Mouse (Mus musculus) forebrain, embryonic 11.5 days (tissue): ENCODE measurements at regions not wholly inside any gene's neighbourhood (a gene's known extent, or its start where the extent isn't known, plus 50 kb on each side); places are given as distances from the start of the nearest gene placed in this dataset.

Source experiments
- ATAC-seq: fragments of 200-750 bp; cut with Nextera tagmentation; replicated peaks from 2 replicates; pipeline ENCODE4 v1.8.0; 2017; ENCODE audit warnings: moderate TSS enrichment; ENCODE audit not compliant: low FRiP score
- DNase-seq: peaks from one replicate; pipeline ENCODE4 v3.0.0-alpha.2; 2017; ENCODE audit warnings: low spot score
- H3K27ac ChIP-seq: fragments of 300-500 bp; sonication (generic); 2 replicates; pipeline ENCODE4 v1.5.1; 2014; ENCODE audit warnings: low read depth, low read length
- H3K27me3 ChIP-seq: fragments of 300-500 bp; sonication (generic); 2 replicates; pipeline ENCODE4 v1.6.1; 2014; ENCODE audit warnings: mild to moderate bottlenecking, low read length, mixed read lengths; ENCODE audit not compliant: control insufficient read depth, insufficient read depth
- H3K36me3 ChIP-seq: fragments of 300-500 bp; sonication (generic); 2 replicates; pipeline ENCODE4 v1.6.1; 2014; ENCODE audit warnings: mild to moderate bottlenecking, low read length, moderate library complexity, mixed read lengths; ENCODE audit not compliant: control insufficient read depth, insufficient read depth
- H3K4me1 ChIP-seq: fragments of 300-500 bp; sonication (generic); replicated peaks from 2 replicates; pipeline ENCODE4 v1.6.1; 2014; ENCODE audit warnings: low read length, mixed read lengths; ENCODE audit not compliant: control insufficient read depth, insufficient read depth
- H3K4me2 ChIP-seq: fragments of 300-500 bp; sonication (generic); 2 replicates; pipeline ENCODE4 v1.6.1; 2014; ENCODE audit warnings: low read depth, mild to moderate bottlenecking, low read length, moderate library complexity, mixed read lengths; ENCODE audit not compliant: severe bottlenecking
- H3K4me3 ChIP-seq: fragments of 300-500 bp; sonication (generic); 2 replicates; pipeline ENCODE4 v1.5.1; 2014; ENCODE audit warnings: low read depth, low read length
- H3K9ac ChIP-seq: fragments of 300-500 bp; sonication (generic); 2 replicates; pipeline ENCODE4 v1.6.1; 2014; ENCODE audit warnings: low read length
- H3K9me3 ChIP-seq: fragments of 300-500 bp; sonication (generic); 2 replicates; pipeline ENCODE4 v1.6.1; 2016; ENCODE audit warnings: low read length, mixed read lengths; ENCODE audit not compliant: control insufficient read depth
- WGBS: fragments of 180-500 bp; shearing (Covaris S2); extraction: QIAGEN DNeasy Blood & Tissue Kit; methylation state at CpG from one replicate; pipeline ENCODE4 v1.1.7; 2014; 5-methylcytosine and 5-hydroxymethylcytosine counted together

- DNase-seq: no peak
- ATAC-seq: no peak
Measured at GRCm38 (mm10) chr1:28144824-28145223, 635.2 kb downstream of the Gm597 start.

GRCm38 (mm10) chr1:28102021-28102526 is 678.0 kb downstream of the Gm597 start:
- Histone ChIP-seq H3K27me3 (no peaks in the 10 kb centered on the region), H3K36me3 (no peaks in the 10 kb centered on the region), H3K9ac (no peak overlapping the region), H3K9me3 (no peaks in the 10 kb centered on the region), H3K4me2 (no peak overlapping the region), H3K27ac (no peak overlapping the region), H3K4me3 (no peak overlapping the region), H3K4me1 (no peaks in the 10 kb centered on the region)
- WGBS: 96% methylated on average over 2 of the region's 2 CpGs
- DNase-seq: no peak
- ATAC-seq: no peak

More at GRCm38 (mm10) chr1:28144824-28145223, 635.2 kb downstream of the Gm597 start:
- Histone ChIP-seq H3K4me3 (no peak overlapping the region), H3K4me1 (no peaks in the 10 kb centered on the region), H3K4me2 (no peak overlapping the region), H3K9ac (no peak overlapping the region), H3K9me3 (no peaks in the 10 kb centered on the region), H3K27me3 (no peaks in the 10 kb centered on the region), H3K27ac (no peak overlapping the region), H3K36me3 (no peaks in the 10 kb centered on the region)
- 69% methylated on average over 4 of the region's 4 CpGs for WGBS

GRCm38 (mm10) chr1:28084456-28084855 is 695.6 kb downstream of the Gm597 start:
- 68% methylated on average over 3 of the region's 3 CpGs for WGBS
- no peak overlapping the region for H3K27ac ChIP-seq
- no peak for DNase-seq

GRCm38 (mm10) chr1:28053980-28054379 is 726.1 kb downstream of the Gm597 start:
- Histone ChIP-seq H3K9ac (no peak overlapping the region), H3K4me2 (no peak overlapping the region), H3K27ac (no peak overlapping the region), H3K27me3 (no peaks in the 10 kb centered on the region), H3K36me3 (no peaks in the 10 kb centered on the region), H3K4me3 (no peak overlapping the region), H3K4me1 (no peaks in the 10 kb centered on the region), H3K9me3 (no peaks in the 10 kb centered on the region)
- WGBS: 94% methylated on average over 4 of the region's 4 CpGs
- no peak for DNase-seq
- no peak for ATAC-seq

More at GRCm38 (mm10) chr1:28084456-28084855, 695.6 kb downstream of the Gm597 start:
- H3K4me2 ChIP-seq: no peak overlapping the region
- no peaks in the 10 kb centered on the region for H3K36me3 ChIP-seq
- H3K27me3 ChIP-seq: no peaks in the 10 kb centered on the region
- ATAC-seq: no peak; the same call in 1 of the 2 replicates
- H3K9me3 ChIP-seq: no peaks in the 10 kb centered on the region
- H3K4me3 ChIP-seq: no peak overlapping the region
- H3K4me1 ChIP-seq: no peaks in the 10 kb centered on the region
- H3K9ac ChIP-seq: no peak overlapping the region

GRCm38 (mm10) chr1:28047964-28048363 is 732.1 kb downstream of the Gm597 start:
- Histone ChIP-seq H3K4me3 (no peak overlapping the region), H3K4me2 (no peak overlapping the region), H3K9me3 (no peaks in the 10 kb centered on the region), H3K9ac (no peak overlapping the region), H3K36me3 (no peaks in the 10 kb centered on the region), H3K27me3 (no peaks in the 10 kb centered on the region), H3K4me1 (no peaks in the 10 kb centered on the region), H3K27ac (no peak overlapping the region)
- WGBS: 83% methylated on average over 2 of the region's 2 CpGs
- ATAC-seq (no peak), DNase-seq (no peak)

GRCm38 (mm10) chr1:28047379-28047778 is 732.7 kb downstream of the Gm597 start:
- no peaks in the 10 kb centered on the region for H3K9me3 ChIP-seq
- no peaks in the 10 kb centered on the region for H3K27me3 ChIP-seq
- H3K4me1 ChIP-seq: no peaks in the 10 kb centered on the region
- DNase-seq (no peak), ATAC-seq (no peak)
- H3K4me3 ChIP-seq: no peak overlapping the region
- no peak overlapping the region for H3K27ac ChIP-seq
- H3K4me2 ChIP-seq: no peak overlapping the region
- no peaks in the 10 kb centered on the region for H3K36me3 ChIP-seq
- H3K9ac ChIP-seq: no peak overlapping the region

- no peaks in the 10 kb centered on the region for H3K36me3 ChIP-seq
- H3K4me2 ChIP-seq: no peak overlapping the region
- no peaks in the 10 kb centered on the region for H3K27me3 ChIP-seq
- WGBS: 95% methylated on average over 1 of the region's 1 CpGs
- H3K4me3 ChIP-seq: no peak overlapping the region
- DNase-seq (no peak), ATAC-seq (no peak)
- H3K9me3 ChIP-seq: no peaks in the 10 kb centered on the region
- H3K4me1 ChIP-seq: no peaks in the 10 kb centered on the region
- no peak overlapping the region for H3K27ac ChIP-seq
- H3K9ac ChIP-seq: no peak overlapping the region
Measured at GRCm38 (mm10) chr1:28045695-28046094, 734.4 kb downstream of the Gm597 start.

- DNase-seq: no peak
- Histone ChIP-seq H3K27ac (no peak overlapping the region), H3K4me2 (no peak overlapping the region), H3K36me3 (no peaks in the 10 kb centered on the region), H3K4me3 (no peak overlapping the region), H3K9ac (no peak overlapping the region), H3K27me3 (no peaks in the 10 kb centered on the region), H3K4me1 (no peaks in the 10 kb centered on the region), H3K9me3 (no peaks in the 10 kb centered on the region)
- ATAC-seq: no peak
- 76% methylated on average over 2 of the region's 2 CpGs for WGBS
Measured at GRCm38 (mm10) chr1:28025720-28026119, 754.3 kb downstream of the Gm597 start.

DNA sequence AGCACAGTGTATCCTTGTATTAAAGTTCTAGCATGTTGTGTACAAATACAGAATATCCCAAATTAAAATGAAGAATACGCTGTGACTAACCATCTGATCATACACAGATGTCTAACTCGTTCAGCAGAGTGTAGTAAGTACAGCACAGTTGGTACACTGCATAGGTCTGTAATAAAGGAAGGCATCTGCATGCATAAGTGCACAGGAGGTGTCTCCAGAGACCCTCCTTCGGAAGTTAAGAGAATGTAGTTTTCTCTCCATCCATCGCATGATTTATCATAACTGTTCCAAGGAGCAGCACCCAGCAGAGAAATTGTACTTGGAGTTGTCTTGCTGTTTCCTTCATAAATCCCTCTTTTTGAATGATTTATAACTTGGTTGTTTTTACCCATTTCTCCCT is 781.6 kb downstream of the Gm597 start:
- H3K9me3 ChIP-seq: no peaks in the 10 kb centered on the region
- no peaks in the 10 kb centered on the region for H3K4me1 ChIP-seq
- no peak overlapping the region for H3K9ac ChIP-seq
- no peaks in the 10 kb centered on the region for H3K36me3 ChIP-seq
- no peak overlapping the region for H3K4me3 ChIP-seq
- ATAC-seq (no peak), DNase-seq (no peak)
- H3K4me2 ChIP-seq: no peak overlapping the region
- H3K27me3 ChIP-seq: no peaks in the 10 kb centered on the region
- H3K27ac ChIP-seq: no peak overlapping the region
- WGBS: 88% methylated on average over 4 of the region's 4 CpGs
